Mouse (Mus musculus) megakaryocyte, embryonic 14.5 days (primary cell): Measurements from ENCODE around the gene Jpt1.

Experiments used
- FLI1 ChIP-seq: IDR thresholded peaks from 2 replicates; pipeline ENCODE4 v1.6.1; 2012; ENCODE audit warnings: low read length, inconsistent platforms, mixed read lengths
- GATA1 ChIP-seq: IDR thresholded peaks from 3 replicates; pipeline ENCODE4 v1.6.1; 2012; ENCODE audit warnings: mixed read lengths, low read length, inconsistent platforms, borderline replicate concordance

GRCm38 (mm10) chr11:115455619-115456018 is 58.6 kb downstream of the Jpt1 start:
- TF ChIP-seq GATA1, result no peak
- TF ChIP-seq FLI1, result no peak
